Mouse (Mus musculus) cerebellum, adult 11-12 months (tissue): ENCODE data around the gene Plxna2.

Source experiments
- DNase-seq: peaks from one replicate; pipeline ENCODE4 v3.0.0; 2022

Gene Plxna2

GRCm38 (mm10) chr1:194617918-194618317 lies at the start of gene Plxna2:
Plxna2 (plus strand) TSS chr1:194618218.
- no peak for DNase-seq

GRCm38 (mm10) chr1:194573870-194574269 lies 44.1 kb upstream of the Plxna2 start:
- no peak for DNase-seq

DNA sequence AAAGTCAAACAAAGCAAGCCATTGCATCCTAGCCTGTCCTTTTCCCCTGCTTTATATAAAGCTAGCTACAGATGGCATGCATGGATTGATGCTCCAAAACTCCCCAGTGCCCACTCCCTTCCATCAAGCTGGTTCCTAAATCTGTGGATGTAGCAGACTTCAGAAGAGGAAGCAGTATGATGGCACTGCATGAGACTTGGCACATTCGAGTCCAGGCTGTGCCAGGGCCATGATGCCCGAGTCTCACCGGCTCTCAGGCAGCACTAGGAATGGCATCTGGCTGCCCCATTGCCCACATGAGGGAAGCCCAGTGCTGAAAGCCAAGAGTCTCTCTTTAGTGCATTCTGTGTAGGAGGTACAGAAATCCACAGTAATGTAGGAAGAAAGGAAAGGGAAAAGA lies 39.7 kb upstream of the Plxna2 start:
- peak; percentile 98 for DNase-seq

DNA sequence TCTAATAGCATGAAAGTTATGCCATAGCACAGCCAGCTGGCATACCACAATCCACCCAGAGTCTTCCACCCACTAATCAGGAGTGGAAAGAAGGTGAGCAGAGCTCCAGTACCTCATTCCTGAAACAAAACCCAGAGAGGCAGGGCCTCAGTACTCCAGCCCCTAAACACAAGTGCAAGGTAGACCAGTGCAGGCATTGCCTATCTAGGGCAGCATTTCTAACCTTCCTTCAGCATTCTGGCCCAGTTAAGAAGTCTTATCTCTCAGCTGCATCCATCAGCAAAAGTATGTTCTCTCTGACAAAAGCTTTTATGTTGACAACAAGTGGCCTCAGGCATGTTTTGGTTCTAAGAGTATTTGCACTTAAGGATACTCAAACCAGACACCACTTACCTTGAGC lies 37.5 kb upstream of the Plxna2 start:
- DNase-seq: no peak

GRCm38 (mm10) chr1:194586670-194587069 lies 31.3 kb upstream of the Plxna2 start:
- DNase-seq: peak; percentile 84

DNA sequence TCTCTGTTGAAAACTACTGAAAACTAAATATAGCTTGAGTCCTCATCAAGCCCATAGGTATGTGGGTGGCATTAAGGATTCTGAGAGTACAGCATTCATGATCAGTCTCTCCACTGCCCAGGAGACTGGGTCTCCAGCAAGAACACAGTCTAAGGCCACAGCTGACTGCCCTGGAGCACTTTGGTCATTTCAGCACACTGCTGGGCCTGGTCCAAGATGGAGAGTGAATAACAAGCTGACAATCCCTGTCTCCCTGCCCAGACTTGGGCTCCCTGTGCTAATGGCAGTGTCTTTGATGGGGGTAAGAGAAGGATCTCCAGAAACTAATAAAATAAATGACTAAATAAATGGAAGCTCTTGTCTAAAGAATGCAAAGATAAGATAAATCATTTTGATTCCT lies 30.5 kb upstream of the Plxna2 start:
- peak; percentile 37 for DNase-seq

DNA sequence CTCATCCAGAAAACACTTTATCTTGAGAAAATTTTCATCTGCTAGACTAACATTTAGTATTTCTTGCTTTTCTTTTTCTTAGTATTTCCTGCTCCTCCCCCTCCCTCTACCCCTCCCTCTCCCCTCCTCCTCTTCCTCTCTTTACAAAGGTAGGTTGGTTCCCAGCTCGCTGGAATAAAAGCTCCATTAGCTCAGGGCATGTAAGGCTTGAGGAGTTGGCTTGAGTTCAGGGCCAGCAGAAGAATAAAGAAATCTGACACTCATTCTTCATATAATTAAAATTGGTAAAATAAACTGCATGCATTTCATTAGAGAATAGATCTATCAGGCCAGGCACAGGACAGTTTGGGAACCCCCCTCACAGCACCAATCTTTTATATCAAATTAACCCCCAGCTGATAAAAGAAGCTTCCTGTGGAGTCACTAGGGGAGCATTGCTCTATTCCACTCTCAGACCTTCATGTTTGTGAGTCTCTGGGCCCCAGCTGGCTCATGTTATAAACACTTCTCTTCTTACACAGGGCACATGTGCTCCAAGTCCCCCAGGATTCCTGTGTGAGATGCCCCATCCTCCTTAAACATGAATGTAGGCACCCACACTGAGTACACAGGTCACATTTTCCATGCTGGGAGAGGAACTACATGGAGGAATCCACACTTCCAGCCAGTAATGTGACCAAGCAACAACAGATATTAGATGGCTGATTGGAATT lies 29.9 kb upstream of the Plxna2 start:
- DNase-seq: no peak

GRCm38 (mm10) chr1:194588711-194589451 lies 29.1 kb upstream of the Plxna2 start:
- DNase-seq: peak; percentile 53

GRCm38 (mm10) chr1:194593155-194593554 lies 24.9 kb upstream of the Plxna2 start:
- DNase-seq: no peak

DNA sequence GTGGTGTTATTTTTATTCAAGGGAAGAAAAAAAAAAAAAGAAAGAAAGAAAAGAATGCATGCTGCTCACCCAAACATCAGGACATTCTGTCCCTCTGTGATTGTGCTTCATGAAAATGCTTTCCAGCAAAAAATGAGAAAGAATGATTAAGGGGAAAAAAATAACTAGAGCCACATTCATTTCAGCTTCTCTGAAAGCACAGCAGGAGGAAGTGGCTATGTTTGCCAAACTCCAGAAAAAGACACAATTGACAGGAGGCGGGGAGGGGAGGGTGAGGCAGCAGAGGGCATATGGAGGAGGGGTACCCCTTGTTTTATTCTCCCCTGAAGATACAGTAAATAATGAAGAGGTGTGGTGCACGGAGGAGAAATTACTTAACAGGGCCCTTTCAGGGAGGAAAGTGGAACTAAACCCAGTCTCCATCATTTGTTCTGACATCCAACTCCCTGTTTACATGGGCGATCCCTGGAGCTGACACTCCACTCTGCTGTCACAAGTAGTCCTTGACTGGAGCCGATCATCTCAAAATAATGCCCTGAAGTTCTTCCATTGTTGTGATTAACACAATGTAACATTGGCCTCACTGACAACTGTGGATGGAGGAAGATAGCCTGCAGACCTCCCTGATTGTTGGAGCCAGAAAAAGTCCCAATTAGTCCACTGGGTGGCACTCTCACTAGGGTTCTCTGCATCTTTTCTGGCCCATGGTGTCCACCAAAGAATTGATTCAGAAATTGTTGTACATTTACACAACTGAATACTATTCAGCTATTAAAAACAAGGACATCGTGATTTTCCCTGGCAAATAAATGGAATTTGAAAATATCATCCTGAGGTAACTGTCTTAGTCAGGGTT lies 10.4 kb upstream of the Plxna2 start:
- no peak for DNase-seq

- no peak for DNase-seq
Observed at GRCm38 (mm10) chr1:194610516-194610915, 7.5 kb upstream of the Plxna2 start.

DNA sequence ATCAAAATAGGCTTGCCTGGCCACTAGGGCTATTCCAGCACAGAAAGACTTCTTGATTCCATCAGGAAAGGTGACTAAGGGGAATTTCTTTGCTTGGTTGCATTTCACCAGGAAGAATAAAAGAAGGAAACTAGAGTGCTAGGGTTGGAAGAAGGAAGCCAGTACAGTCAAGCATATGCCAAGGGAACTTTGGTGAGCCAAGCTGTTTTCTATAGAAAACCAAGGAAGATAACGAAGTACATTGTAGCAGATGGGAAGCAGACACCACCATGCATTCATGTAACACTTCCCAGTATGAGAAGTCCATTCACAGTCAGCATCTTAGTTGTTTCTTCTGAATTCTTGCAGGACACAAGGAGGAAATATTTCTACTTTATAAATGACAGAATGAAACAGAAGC lies 5.4 kb upstream of the Plxna2 start:
- no peak for DNase-seq

- DNase-seq: peak; percentile 49
Observed at GRCm38 (mm10) chr1:194613271-194613834, 4.7 kb upstream of the Plxna2 start.

DNA sequence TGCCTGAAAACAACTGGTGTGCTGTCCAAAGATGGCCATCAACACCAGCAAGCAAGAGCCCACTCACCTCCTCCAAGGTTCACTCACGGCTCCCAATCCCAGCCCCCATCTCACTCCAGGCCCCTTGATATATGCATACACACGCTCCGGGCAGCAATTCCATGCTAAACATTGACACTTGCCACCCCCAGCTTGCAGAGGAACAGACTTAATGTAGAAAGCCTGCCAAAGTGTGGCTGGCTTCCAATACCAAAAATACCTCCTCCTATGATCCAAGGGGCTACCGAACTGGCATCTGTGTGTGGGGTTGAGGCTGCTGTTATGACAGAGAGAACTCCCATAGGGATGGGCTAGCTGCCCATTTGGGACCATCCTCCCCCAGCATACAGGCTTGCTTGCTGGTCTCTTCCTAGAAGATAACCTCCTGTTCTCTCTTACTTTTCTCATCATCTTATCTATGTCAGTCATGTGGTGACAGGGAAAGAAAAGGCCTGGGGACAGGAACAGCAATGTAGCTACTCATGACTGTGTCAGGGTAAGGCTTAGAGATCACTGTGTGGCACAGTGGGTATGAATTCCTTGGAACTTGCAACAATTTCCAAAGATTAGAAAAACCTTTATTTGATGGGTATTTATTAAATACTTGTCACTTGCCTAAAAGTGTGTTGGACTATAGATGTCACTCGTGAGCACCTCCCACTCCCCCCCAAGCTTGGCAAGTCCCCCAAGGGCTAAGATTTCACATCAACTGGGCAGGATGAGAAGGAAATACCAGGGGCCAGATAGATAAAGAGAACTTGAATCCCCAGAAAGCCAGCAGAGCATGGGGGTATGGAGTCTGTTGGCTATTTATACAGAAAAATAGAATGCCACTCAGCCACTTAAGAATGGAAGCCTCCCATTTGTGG lies 3.8 kb upstream of the Plxna2 start:
- no peak for DNase-seq

DNA sequence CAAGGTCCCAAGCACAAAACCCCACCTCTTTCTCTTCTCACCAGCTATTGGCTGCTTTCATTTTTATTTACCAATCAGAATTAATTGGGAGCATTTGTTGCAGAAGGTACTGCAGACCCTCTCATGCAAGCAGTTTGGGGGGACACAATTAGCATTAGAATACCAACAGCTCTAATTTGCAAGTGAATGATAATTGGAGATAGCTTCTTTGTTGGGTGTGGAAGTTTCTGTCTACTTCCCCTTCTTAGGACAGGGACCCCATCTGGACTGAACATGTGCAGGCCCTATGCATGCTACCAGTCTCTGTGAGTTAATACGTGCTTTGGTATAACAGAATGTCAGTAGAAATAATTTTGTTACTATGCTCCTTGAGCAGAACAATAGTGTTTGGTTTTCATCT lies 1.9 kb upstream of the Plxna2 start:
- no peak for DNase-seq

- peak; percentile 75 for DNase-seq
Observed at GRCm38 (mm10) chr1:194618841-194619311, 858 bp downstream of the Plxna2 start.

DNA sequence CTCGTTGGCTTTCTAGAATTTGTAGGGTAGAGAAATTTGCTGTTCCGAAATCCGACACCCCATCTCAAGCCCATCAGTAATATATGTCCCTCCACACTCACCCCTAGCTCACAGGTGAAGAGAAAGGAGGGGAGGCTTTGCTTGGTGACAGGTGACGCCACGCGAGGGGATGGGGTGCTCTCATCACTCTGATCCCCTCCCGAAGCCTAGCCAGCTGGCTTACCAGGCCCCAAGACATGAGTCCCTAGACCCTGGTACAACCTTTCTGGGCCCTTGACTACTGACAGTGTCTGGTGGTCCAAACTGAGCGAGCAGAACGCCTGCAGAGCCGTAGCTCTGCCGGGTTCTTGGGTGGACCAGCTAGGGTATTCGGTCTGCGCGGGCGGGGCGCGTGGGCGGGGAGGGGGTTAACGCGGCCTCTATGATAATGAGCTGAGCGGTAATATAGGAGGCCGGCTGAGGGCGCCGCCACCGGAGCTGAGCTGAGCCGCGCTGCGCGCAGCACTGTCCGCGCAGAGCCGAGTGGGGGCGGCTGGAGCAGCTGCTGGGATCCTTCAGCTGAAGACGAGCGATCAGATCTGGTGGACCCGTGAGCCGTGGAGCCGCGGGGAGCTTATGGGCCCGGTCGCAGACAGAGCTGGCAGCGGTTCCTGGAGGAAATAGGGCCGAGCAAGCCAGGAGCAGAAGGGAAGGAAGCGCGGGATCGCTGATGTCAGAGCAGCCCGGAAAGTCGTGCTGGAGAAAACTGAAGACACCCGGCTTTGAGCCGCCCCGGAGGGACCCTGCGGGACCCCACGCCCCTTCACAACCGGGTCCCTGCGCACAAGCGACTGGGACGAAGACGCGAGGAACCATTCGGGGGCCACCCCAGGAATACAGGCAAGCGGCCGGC lies 1.6 kb downstream of the Plxna2 start:
- DNase-seq: peak; percentile 90

GRCm38 (mm10) chr1:194620245-194620991 lies 2.4 kb downstream of the Plxna2 start:
- DNase-seq: peak; percentile 71

DNA sequence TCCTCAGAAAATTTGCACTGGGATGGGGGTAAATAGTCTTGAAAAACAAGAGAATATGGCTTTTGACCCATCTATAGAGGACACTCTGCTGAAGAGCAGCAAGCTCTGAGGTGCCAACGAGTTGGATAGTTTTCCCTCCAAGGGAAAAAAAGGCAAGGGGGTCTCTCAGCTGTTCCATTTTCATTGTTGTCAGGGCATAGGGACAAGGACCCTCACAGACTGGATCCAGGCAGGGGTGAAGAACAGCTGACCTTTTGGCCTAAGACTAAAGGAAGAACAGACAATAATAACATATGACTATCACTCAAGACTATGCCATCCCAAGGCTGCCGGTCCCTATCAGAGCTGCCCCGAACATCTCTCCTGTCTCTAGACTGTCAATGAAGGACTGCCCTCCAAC lies 4.2 kb downstream of the Plxna2 start:
- DNase-seq: no peak

- no peak for DNase-seq
Observed at GRCm38 (mm10) chr1:194622677-194623076, 4.7 kb downstream of the Plxna2 start.
